Mouse (Mus musculus) kidney, embryonic 16.5 days (tissue): ENCODE results near the gene Phf21a. TPM values are rescaled to one million over a fixed set of nuclear protein-coding genes. Genes with fewer than 3 reads are reported as not detected.

Source experiments
- ATAC-seq: fragments of 200-750 bp; cut with Nextera tagmentation; 2 replicates; pipeline ENCODE4 v1.8.0; 2017; ENCODE audit warnings: moderate TSS enrichment; ENCODE audit not compliant: low FRiP score, low TSS enrichment
- H3K27ac ChIP-seq: fragments of 300-500 bp; sonication (generic); 2 replicates; pipeline ENCODE4 v1.5.1; 2014; ENCODE audit warnings: low read length
- H3K27me3 ChIP-seq: fragments of 300-500 bp; sonication (generic); 2 replicates; pipeline ENCODE4 v1.6.1; 2014; ENCODE audit warnings: low read length, control low read depth, mixed read lengths; ENCODE audit not compliant: insufficient read depth
- H3K36me3 ChIP-seq: fragments of 300-500 bp; sonication (generic); 2 replicates; pipeline ENCODE4 v1.6.1; 2014; ENCODE audit warnings: low read length, control low read depth, mixed read lengths; ENCODE audit not compliant: insufficient read depth
- H3K4me1 ChIP-seq: fragments of 300-500 bp; sonication (generic); 2 replicates; pipeline ENCODE4 v1.6.1; 2014; ENCODE audit warnings: low read length, control low read depth, mixed read lengths; ENCODE audit not compliant: insufficient read depth
- H3K4me2 ChIP-seq: fragments of 300-500 bp; sonication (generic); replicated peaks from 2 replicates; pipeline ENCODE4 v1.6.1; 2014; ENCODE audit warnings: low read depth, low read length
- H3K4me3 ChIP-seq: fragments of 300-500 bp; sonication (generic); 2 replicates; pipeline ENCODE4 v1.5.1; 2014; ENCODE audit warnings: mild to moderate bottlenecking, low read length
- H3K9ac ChIP-seq: fragments of 300-500 bp; sonication (generic); replicated peaks from 2 replicates; pipeline ENCODE4 v1.6.1; 2014; ENCODE audit warnings: low read length
- H3K9me3 ChIP-seq: fragments of 300-500 bp; sonication (generic); 2 replicates; pipeline ENCODE4 v1.6.1; 2016; ENCODE audit warnings: low read length, control low read depth
- WGBS: fragments of 180-500 bp; shearing (Covaris S2); extraction: QIAGEN DNeasy Blood & Tissue Kit; methylation state at CpG from one replicate; pipeline ENCODE4 v1.1.7; 2014; 5-methylcytosine and 5-hydroxymethylcytosine counted together
- polyA plus RNA-seq: library from polyadenylated mRNA; unstranded; fragments of >200 nt; fragmentation: Nextera tagmentation; extraction: Ambion mirVana; gene quantifications from 2 replicates; pipeline ENCODE4 v1.2.1, GENCODE M21; 2015

Gene Phf21a
- polyA plus RNA-seq, 1 experiment from 2014 or later, result 25.2 TPM

GRCm38 (mm10) chr2:92385113-92386051, 292.5 kb downstream of the Phf21a start:
- no peak for ATAC-seq
- H3K27ac ChIP-seq, result no peak overlapping the region
- no peak overlapping the region for H3K4me2 ChIP-seq
- H3K27me3 ChIP-seq, result no peaks in the 10 kb centered on the region
- WGBS, result 76% methylated on average over 22 of the region's 22 CpGs
- H3K9ac ChIP-seq, result no peak overlapping the region
- H3K4me3 ChIP-seq, result no peak overlapping the region
- no peaks in the 10 kb centered on the region for H3K9me3 ChIP-seq
- H3K36me3 ChIP-seq, result peaks cover 56% of the 10 kb centered on the region
- H3K4me1 ChIP-seq, result peaks cover 19% of the 10 kb centered on the region

GRCm38 (mm10) chr2:92386821-92387570, 294.1 kb downstream of the Phf21a start:
- WGBS, result 87% methylated on average over 30 of the region's 30 CpGs
- peaks cover 48% of the 10 kb centered on the region for H3K36me3 ChIP-seq
- no peak for ATAC-seq
- no peaks in the 10 kb centered on the region for H3K9me3 ChIP-seq
- peaks cover 34% of the 10 kb centered on the region for H3K4me1 ChIP-seq
- no peak overlapping the region for H3K27ac ChIP-seq
- no peak overlapping the region for H3K9ac ChIP-seq
- no peaks in the 10 kb centered on the region for H3K27me3 ChIP-seq
- no peak overlapping the region for H3K4me2 ChIP-seq
- H3K4me3 ChIP-seq, result no peak overlapping the region

DNA sequence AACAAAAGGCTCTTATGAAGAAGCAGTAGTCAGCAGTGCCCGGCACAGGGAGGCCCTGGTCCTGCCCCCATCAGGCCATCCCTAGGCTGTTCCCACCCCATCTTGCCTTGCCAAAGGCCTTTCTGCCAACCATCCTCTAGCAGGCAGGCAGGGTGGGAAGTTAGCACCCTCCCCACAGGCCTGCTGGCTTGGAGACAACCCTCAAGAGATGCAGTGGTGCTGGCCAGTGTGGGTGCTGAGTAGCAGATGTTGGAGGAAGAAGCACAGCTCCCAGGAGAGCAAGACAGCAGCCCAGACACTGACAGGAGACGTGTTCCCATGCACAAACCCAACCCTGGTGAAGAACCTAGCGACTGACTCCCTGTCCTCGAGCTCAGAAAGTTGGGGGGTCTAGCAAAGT, 294.7 kb downstream of the Phf21a start:
- 86% methylated on average over 4 of the region's 4 CpGs for WGBS
- no peak overlapping the region for H3K27ac ChIP-seq
- peaks cover 43% of the 10 kb centered on the region for H3K36me3 ChIP-seq
- ATAC-seq, result no peak
- no peaks in the 10 kb centered on the region for H3K27me3 ChIP-seq
- H3K9ac ChIP-seq, result peak overlapping the region; percentile 29; the same call in 1 of the 2 replicates
- H3K9me3 ChIP-seq, result no peaks in the 10 kb centered on the region
- no peak overlapping the region for H3K4me3 ChIP-seq
- H3K4me2 ChIP-seq, result no peak overlapping the region
- H3K4me1 ChIP-seq, result peaks cover 40% of the 10 kb centered on the region

GRCm38 (mm10) chr2:92388081-92388517, 295.2 kb downstream of the Phf21a start:
- ATAC-seq, result no peak
- H3K27ac ChIP-seq, result no peak overlapping the region

DNA sequence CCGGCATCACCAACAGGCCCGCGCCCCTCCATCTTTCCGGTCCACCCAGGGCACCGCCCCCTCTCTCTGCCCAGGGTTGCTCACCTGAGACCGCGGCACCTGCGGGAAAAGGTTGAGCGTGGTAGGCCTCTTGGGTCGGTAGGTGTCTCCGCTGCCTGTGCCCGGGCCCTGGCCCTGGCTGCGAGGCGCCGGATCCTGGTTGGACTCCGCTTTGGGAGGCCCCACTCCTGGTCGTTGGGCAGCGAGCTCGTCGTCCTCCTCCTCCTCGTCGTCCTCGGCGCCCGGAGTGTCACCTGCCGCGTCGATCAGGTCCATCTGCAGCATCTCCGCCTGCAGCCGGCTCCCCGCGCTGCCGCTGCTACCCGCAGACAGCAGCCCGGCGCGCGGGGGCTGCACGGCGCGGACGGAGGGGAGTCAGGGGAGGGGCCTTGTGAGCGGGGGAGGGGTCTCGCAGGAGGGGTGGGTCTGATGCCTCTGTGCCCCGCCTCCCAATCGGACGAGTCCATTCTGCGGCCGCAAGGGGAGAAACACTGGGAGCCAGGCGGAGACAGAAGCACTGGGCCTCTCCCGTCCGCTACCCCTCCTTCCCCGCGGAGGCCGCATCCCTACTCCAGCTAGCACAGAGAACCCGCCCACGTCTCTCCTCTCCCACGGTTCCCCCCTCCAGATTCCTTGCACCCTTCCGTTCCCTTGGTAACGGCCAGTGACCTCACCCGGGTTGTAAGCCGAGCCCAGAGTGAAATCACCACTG, 296.1 kb downstream of the Phf21a start:
- Histone ChIP-seq H3K9me3 (no peaks in the 10 kb centered on the region), H3K4me1 (peaks cover 46% of the 10 kb centered on the region), H3K4me3 (peak overlapping the region; percentile 79), H3K36me3 (peaks cover 31% of the 10 kb centered on the region), H3K4me2 (peak overlapping the region; percentile 70), H3K27ac (peak overlapping the region; percentile 84), H3K27me3 (no peaks in the 10 kb centered on the region), H3K9ac (peak overlapping the region; percentile 75)
- under 1% methylated on average over 51 of the region's 62 CpGs for WGBS
- ATAC-seq, result peak; percentile 92

More at GRCm38 (mm10) chr2:92388081-92388517, 295.2 kb downstream of the Phf21a start:
- Histone ChIP-seq H3K27me3 (no peaks in the 10 kb centered on the region), H3K4me3 (peak overlapping the region; percentile 79), H3K36me3 (peaks cover 39% of the 10 kb centered on the region), H3K9ac (peak overlapping the region; percentile 75), H3K9me3 (no peaks in the 10 kb centered on the region), H3K4me1 (peaks cover 45% of the 10 kb centered on the region), H3K4me2 (peak overlapping the region; percentile 70)
- 47% methylated on average over 3 of the region's 3 CpGs for WGBS

DNA sequence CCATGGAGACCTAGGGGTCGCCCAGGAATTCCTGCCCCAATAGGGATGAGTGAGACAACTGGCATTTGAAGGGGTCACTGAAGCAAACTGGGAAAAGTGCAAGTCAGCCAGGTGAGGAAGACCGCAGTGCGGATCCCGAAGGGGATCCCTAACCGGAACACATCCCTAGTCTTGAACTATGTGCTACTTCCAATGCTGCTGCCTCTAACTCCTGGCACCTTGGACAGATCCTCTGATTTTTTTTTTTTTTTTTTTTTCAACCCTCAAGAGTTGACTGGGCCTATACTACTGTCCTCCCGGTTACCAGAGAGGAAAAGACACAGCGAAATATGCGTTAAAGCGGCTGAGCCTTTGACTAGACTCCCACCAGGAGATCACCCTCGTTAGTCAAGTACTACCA, 296.7 kb downstream of the Phf21a start:
- H3K4me1 ChIP-seq, result peaks cover 46% of the 10 kb centered on the region
- peaks cover 25% of the 10 kb centered on the region for H3K36me3 ChIP-seq
- ATAC-seq, result peak; percentile 7; the same call in 1 of the 2 replicates
- H3K9ac ChIP-seq, result peak overlapping the region; percentile 75; the same call in 1 of the 2 replicates
- 2% methylated on average over 10 of the region's 10 CpGs for WGBS
- no peaks in the 10 kb centered on the region for H3K9me3 ChIP-seq
- peak overlapping the region; percentile 79 for H3K4me3 ChIP-seq
- H3K27ac ChIP-seq, result peak overlapping the region; percentile 84
- peak overlapping the region; percentile 70 for H3K4me2 ChIP-seq
- no peaks in the 10 kb centered on the region for H3K27me3 ChIP-seq

- Histone ChIP-seq H3K9ac (no peak overlapping the region), H3K36me3 (peaks cover 20% of the 10 kb centered on the region), H3K27me3 (no peaks in the 10 kb centered on the region), H3K4me1 (peaks cover 46% of the 10 kb centered on the region), H3K4me2 (no peak overlapping the region), H3K4me3 (no peak overlapping the region), H3K27ac (no peak overlapping the region), H3K9me3 (no peaks in the 10 kb centered on the region)
- no peak for ATAC-seq
- 75% methylated on average over 6 of the region's 6 CpGs for WGBS
Observed at GRCm38 (mm10) chr2:92390206-92390930, 297.5 kb downstream of the Phf21a start.

GRCm38 (mm10) chr2:92391116-92391515, 298.2 kb downstream of the Phf21a start:
- H3K27me3 ChIP-seq, result no peaks in the 10 kb centered on the region
- 0 out of 2 replicates have a peak overlapping the region, but pooled peaks have one; percentile 67 for H3K9ac ChIP-seq
- whole genome bisulfite sequencing, result 77% methylated on average over 8 of the region's 8 CpGs
- H3K4me3 ChIP-seq, result peak overlapping the region; percentile 46; the same call in 1 of the 2 replicates
- H3K4me1 ChIP-seq, result peaks cover 46% of the 10 kb centered on the region
- H3K27ac ChIP-seq, result no peak overlapping the region
- H3K4me2 ChIP-seq, result peak overlapping the region; percentile 64; the same call in 1 of the 2 replicates
- H3K36me3 ChIP-seq, result peaks cover 12% of the 10 kb centered on the region
- no peak for ATAC-seq
- no peaks in the 10 kb centered on the region for H3K9me3 ChIP-seq
